Mouse (Mus musculus) heart, adult 2 months (tissue): Measurements from ENCODE around the gene St7.

Experiments used
- CTCF ChIP-seq: fragments of 200-600 bp; IDR thresholded peaks from 2 replicates; pipeline ENCODE4 v1.8.1; 2022; ENCODE audit warnings: antibody characterized with exemption, mild to moderate bottlenecking, moderate library complexity
- EP300 ChIP-seq: fragments of 200-500 bp; IDR thresholded peaks from 2 replicates; pipeline ENCODE4 v1.6.1; 2011; ENCODE audit warnings: low read depth, low read length, control low read depth; ENCODE audit not compliant: insufficient read depth

DNA sequence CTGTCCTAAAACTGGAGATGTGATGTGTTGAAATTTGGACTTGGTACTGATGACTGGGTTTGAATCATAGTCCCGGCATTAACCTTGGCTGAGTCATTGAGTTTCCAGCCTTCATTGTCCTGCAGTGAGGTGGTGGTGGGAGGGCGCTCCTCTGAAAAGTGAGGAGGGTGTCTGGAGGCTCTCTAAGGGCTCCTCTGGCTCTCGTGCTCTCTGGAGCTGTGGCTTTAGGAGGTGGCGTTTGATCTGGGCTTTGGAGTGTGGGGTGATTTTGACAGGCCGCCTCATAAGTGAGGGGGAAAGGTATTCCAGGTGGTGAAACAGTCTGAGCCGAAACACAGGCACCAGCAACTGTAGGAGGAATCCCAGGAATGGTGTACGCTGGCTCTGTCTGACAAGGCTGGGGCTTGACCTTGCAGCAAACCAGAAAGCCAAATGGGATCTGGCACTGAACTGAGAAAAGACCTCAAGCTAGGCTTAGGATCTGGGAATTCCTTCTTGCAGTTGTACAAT lies 184.0 kb downstream of the St7 start:
- TF ChIP-seq CTCF: no peak
- TF ChIP-seq EP300: no peak
